Mouse (Mus musculus) layer of hippocampus, postnatal 36 days (tissue): ENCODE measurements around the gene Zfp827. TPM values are rescaled to one million over a fixed set of nuclear protein-coding genes. Genes with fewer than 3 reads are reported as not detected.

Experiments used
- DNase-seq, 2 experiments: peaks; one replicate each; pipeline ENCODE4 v3.0.0; 2022
- total RNA-seq, 2 experiments: library from RNA; stranded (reverse); gene quantifications; 2 replicates each; pipeline ENCODE4 v1.2.3; 2021

The Zfp827 gene
- total RNA-seq, 2 experiments from 2014 or later = 30.3 to 32.3 TPM

GRCm38 (mm10) chr8:79159397-79159796, 131.2 kb downstream of the Zfp827 start:
- DNase-seq = no peak

DNA sequence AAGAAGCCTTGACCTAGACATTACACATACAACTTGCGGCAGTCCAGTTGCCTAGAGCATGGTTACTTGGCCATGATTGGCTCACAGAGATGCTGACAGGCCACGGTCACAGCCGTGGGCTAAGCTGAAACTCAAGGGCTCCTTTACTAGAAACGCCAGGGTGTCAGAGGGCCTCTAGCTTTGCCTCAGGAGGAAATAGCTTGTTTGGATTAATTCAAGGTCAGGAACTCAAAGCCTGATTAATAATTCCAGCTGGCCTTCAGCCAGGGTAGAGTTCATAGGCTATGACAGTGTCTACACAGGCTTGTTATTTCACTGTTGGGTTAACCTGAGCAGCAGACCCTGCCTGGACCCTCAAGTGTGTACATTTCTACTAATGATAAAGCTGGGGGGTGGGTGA, 132.1 kb downstream of the Zfp827 start:
- no peak for DNase-seq

DNA sequence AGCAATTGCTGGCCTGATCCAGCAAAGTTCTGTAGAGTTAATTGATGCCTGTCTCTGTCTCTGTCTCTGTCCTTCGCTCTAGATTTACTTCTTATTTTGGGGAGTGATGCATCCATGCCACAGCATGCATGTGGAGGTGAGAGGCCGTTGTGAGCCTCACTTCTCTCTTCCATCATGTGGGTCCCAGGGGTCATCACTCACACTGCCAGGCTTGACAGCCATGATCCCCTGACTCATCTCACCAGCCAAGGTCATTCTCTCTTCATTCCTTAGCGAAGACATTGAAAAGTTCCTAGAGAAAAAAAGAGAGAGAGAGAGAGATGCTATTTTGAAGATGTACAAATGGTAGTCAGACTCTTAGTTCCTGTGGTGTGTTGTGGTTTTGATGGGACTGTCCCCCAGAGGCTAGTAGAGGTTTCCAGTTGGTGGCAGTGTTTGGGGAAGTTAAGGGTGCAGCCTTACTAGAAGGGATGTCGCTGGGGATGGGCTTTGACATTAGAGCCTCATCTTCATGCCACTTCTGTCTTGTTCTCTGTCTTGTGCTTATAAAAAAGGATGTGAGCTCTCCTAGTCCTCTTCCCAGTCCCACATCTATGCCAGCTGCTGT, 133.0 kb downstream of the Zfp827 start:
- no peak for DNase-seq

DNA sequence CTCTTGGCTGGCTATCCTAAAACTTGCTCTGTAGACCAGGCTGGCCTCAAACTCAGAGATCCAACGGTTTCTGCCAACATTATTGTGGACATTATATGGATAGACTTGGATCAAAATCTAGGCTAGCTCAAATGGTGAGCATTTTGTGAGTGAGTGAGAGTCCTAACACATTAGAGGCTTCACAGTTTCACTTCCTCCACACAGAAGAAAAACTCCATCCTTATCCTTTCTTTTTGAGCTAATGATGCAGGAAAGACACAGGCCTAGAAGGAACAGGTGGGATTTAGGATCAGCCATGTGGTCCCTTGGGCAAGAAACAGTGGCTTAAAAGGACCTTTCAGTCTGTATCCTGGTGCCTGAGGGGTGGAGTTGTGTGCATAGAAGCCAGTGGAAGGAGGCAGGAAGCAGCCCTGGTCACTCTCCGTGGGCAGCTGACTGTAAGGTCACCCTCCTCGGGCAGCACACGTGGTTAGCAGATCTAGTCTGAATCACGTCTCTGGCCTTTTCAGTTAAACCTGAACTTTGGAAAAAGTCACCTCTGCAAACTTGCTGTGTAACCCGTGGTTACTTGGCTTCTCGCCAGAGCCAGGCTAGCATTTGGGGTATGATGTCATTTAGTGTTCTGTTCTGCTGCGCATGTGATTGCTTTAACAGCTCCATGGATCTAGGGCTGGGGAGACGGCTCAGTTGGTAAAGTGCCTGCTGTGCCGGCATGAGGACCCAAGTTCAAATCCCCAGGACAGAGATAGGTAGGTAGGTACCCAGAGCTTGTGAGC, 134.5 kb downstream of the Zfp827 start:
- peak in 1 of 2 experiments; percentile 37 for DNase-seq

- no peak for DNase-seq
These were observed 136.1 kb downstream of the Zfp827 start for GRCm38 (mm10) chr8:79164336-79164735.

- DNase-seq = peak; percentile 20 to 32
These were observed 137.0 kb downstream of the Zfp827 start for GRCm38 (mm10) chr8:79165276-79165675.

- no peak for DNase-seq
These were observed 145.4 kb downstream of the Zfp827 start for GRCm38 (mm10) chr8:79173606-79174005.

DNA sequence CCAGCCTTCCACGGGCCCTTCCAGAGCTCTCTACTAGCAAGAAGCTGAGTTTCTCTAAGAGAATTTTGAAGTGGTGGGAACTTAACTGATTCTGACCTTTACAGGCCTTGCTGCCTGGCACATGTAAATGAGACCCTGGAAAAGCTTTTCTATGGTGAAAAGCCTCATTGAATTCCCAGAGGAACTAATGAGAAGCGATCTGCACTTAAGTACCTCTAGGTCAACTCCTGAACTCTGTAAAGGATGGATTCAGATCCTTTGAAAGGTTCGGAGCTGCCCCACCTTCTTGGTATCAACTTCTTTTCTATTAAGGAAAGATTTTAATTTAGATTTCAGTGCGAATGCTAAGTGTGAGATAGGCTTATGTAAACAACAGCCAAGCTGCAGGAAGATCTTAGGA, 147.8 kb downstream of the Zfp827 start:
- DNase-seq = no peak

DNA sequence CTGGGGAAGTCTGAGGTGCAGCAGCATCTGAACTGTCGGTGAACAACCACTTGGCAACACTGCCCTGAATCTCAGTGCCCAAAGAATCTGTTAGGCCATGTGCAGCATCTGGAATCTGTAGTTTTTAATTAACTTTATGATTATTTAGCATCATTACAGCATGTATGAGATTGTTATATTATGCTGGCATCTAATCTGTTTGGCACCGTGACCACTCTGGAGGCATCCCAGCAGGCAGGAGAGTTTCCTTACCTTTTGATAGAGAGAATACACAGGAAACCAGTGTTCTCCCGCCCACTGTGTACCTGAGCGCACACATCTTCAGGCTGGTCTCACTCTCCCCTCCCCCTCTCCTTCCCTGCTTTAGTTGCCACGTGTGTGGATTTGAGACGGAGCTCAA, 151.4 kb downstream of the Zfp827 start:
- peak; percentile 19 to 31 for DNase-seq

DNA sequence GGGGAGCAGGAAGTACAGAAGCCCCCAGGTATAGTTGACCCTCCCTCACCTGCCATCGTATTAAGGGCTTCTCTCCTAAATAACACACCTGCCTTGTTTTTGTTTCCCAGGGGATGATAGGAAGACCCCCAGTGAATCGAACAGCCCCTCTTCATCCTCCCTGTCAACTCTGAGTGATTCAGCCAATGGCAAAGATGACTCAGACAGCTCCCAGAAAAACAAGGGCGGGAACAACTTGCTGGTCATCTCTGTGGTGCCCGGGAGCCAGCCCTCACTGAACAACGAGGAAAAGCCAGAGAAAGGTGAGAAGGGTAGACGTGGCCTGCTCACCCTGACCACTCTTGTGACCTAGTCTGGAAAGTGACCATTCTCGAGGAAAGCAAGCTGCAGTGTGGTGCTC, 157.3 kb downstream of the Zfp827 start:
- no peak for DNase-seq

DNA sequence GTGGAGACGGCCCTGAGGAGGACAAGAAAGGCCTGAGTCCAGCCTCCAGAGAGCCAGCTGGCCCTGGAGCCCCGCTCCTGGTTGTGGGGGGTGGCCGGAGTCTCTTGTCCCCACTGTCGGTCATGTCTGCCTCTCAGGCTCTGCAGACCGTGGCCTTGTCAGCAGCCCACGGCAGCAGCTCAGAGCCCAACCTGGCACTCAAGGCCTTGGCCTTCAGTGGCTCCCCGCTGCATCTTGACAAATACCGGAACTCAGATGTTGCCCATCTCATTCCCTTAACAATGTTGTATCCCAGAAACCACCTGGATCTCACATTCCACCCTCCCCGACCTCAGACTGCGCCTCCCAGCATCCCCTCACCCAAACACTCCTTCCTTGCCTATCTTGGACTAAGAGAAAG, 161.8 kb downstream of the Zfp827 start:
- DNase-seq = no peak

DNA sequence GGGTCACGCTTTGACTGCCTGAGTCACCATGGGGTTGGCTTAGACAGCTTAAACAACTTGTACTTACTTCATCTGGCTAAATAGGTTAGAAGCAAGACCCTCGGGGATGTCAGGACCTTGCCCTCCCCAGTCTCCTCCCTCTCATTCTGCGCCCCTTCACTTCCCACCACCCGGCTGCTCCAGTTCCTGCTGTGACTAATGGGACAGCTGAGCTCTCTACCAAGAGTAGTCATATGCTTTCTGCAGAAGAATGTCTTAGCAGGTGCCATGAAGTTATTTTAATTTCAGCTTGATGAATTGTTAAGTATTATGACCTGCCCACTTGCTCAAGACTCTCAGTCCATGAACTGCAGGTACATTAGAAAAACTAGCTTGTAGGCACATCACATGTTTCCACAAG, 168.2 kb downstream of the Zfp827 start:
- DNase-seq = no peak

GRCm38 (mm10) chr8:79198675-79199074, 170.4 kb downstream of the Zfp827 start:
- DNase-seq = no peak

- DNase-seq = no peak
These were observed 173.4 kb downstream of the Zfp827 start for GRCm38 (mm10) chr8:79201446-79202147.

DNA sequence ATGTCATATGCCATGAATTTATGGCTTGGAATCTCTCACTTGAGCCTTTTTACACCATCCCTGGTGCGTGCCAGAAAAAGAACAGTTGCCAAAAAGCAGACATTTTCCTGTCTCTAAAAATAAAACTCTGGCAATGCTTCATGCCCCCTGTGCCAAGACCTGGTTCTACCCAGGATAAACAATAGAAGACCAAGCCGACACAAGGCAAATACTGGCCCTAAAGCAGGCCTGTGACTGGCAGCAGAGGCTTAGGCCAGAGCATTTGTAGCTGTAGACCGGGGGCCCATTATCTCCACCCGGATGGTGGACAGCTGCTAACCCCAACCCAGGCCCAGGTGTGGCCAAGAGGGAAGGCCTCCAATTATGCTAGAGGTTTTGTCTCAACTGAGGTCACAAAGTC, 178.7 kb downstream of the Zfp827 start:
- DNase-seq = no peak

- DNase-seq = no peak
These were observed 179.9 kb downstream of the Zfp827 start for GRCm38 (mm10) chr8:79208181-79208580.

GRCm38 (mm10) chr8:79208691-79209640, 180.7 kb downstream of the Zfp827 start:
- no peak for DNase-seq

DNA sequence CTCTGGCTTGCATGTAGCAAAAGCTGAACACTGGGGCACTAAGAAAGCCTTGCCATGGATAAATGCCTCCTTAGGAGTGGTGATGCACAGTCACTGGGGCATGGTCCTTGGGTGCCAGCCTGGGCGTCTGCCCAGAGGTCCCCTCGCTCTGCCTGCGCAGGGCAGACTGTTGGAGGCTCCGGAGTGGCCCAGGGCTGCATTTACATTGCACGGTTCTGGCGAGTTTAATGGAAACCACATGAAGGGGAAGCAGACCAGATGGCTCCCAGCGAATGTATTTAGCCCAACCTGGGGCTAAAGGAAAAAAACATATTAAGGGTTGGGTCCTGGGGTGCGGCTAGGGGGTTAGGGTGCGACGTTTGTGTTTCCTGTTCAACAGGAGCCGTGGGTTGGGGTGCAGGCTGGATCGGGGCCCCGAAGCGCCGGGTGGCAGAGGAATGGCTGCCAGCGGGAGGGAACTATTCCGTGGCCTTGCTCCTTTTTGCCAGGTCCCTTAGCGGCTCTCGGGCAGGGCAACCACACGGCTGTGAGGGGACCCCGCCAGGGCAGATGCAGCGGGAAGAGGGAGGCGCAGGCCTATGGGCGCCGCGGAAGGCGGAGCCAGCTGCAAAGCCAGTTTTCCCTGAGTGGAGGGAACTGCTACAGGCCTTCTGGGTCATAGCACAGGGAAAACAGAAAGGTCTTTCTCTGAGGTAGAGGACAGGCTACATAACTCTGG, 181.6 kb downstream of the Zfp827 start:
- no peak for DNase-seq

DNA sequence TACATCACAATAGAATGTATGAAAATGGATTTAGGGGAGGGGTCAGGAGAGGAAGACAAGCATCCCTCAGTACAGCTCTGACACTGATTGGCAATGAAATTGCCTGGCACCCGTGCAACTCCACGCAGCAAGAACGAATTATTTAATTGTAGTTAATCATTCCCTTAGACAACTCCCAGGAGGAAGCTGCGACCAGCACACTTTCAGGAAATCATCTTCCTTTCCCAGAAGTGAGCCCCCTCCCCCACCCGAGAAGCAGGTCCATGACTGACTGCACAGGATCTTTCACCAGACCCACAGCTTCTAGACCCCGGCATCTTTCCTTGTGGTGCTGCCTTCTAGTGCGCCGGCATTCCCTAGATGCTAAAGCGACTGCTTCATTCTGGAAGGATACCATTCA, 183.4 kb downstream of the Zfp827 start:
- no peak for DNase-seq

GRCm38 (mm10) chr8:79222106-79222751, 194.0 kb downstream of the Zfp827 start:
- no peak for DNase-seq

DNA sequence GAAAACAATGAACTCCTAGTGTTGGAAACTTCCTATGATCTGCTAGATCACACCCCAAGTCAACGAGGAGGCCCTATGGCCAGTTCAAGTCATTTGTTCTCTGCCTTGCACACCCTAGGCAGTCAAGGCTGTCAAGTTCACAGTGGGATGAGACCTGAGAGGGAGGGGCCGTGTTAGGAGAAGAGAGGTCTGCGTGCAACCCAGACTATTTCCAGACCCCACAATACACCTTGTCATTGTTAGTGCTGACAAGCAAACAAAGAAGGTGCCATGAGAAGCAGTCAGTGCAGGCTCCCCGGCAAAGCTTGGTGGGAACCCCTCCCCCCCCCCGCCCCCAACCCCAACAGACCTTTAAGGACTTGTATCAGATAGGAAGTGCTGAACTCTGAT, 194.5 kb downstream of the Zfp827 start:
- DNase-seq = no peak
